ENCODE assay signal across 33 mouse cellular contexts in genomic region chr8:95512257-95512656, GRCm38 (mm10). TPM values are rescaled to one million over a fixed set of nuclear protein-coding genes. Genes with fewer than 3 reads are reported as not detected.
DNase-seq lines count a peak whose midpoint lies in the region; ATAC-seq and TF ChIP-seq lines count a peak whose summit lies in the region.
"Had no signal": no experiment of that assay in that cellular context is flagged by ENCODE, and none has a peak within 500 bp of the region (broad histone marks: within the 10 kb centered on the region; RNA-seq: fewer than 3 reads in every experiment).

No protein-coding gene starts in this region.

- no peaks in the 10 kb centered on the region for H3K36me3 ChIP-seq in hindbrain, embryonic 12.5 days
- H3K36me3 ChIP-seq in hindbrain, embryonic 16.5 days (ENCODE audit: control insufficient read depth, insufficient read depth, low read length): no peaks in the 10 kb centered on the region
- H3K36me3 ChIP-seq: G1E; heart, embryonic 10.5 days; heart, embryonic 15.5 days; hindbrain, embryonic 15.5 days; limb, embryonic 13.5 days; lung, embryonic 15.5 days; neural tube, embryonic 13.5 days; stomach, embryonic 15.5 days had no signal

- no peak overlapping the region for H3K4me2 ChIP-seq in hindbrain, embryonic 12.5 days (replicated peaks)
- no peak overlapping the region for H3K4me2 ChIP-seq in hindbrain, embryonic 16.5 days (ENCODE audit: low read length)
- H3K4me2 ChIP-seq: forebrain, embryonic 13.5 days; heart, embryonic 15.5 days; hindbrain, embryonic 15.5 days; limb, embryonic 13.5 days; liver, embryonic 11.5 days; lung, embryonic 15.5 days; midbrain, embryonic 11.5 days; neural tube, embryonic 13.5 days; stomach, embryonic 15.5 days had no signal

- H3K9ac ChIP-seq in hindbrain, embryonic 12.5 days: no peak overlapping the region
- no peak overlapping the region for H3K9ac ChIP-seq in hindbrain, embryonic 16.5 days (ENCODE audit: low read depth, low read length)
- H3K9ac ChIP-seq: forebrain, embryonic 13.5 days; heart, embryonic 15.5 days; hindbrain, embryonic 15.5 days; limb, embryonic 13.5 days; lung, embryonic 15.5 days; neural tube, embryonic 13.5 days; stomach, embryonic 15.5 days had no signal

- H3K4me3 ChIP-seq in hindbrain, embryonic 12.5 days: no peak overlapping the region
- H3K4me3 ChIP-seq in hindbrain, embryonic 16.5 days (ENCODE audit: low read length): no peak overlapping the region
- no peak overlapping the region for H3K4me3 ChIP-seq in cerebellum, adult 2 months (replicated peaks; ENCODE audit: insufficient read depth, low read depth, low read length)
- H3K4me3 ChIP-seq: forebrain, embryonic 13.5 days; heart, embryonic 10.5 days; heart, embryonic 15.5 days; hindbrain, embryonic 15.5 days; limb, embryonic 13.5 days; lung, embryonic 15.5 days; neural tube, embryonic 13.5 days; stomach, embryonic 15.5 days had no signal

- TF ChIP-seq CTCF in cerebellum, adult 2 months (IDR thresholded peaks at IDR 0.05; ENCODE audit: borderline replicate concordance, insufficient read depth, low read depth, low read length): no peak

- peak; percentile 38; the same call in 1 of the 2 replicates for ATAC-seq in hindbrain, embryonic 12.5 days (ENCODE audit: low FRiP score)
- no peak for ATAC-seq in hindbrain, embryonic 16.5 days
- ATAC-seq: forebrain, embryonic 13.5 days; intestine, embryonic 16.5 days had no signal

- no peak for TF ChIP-seq POLR2A in cerebellum, adult 2 months (IDR thresholded peaks at IDR 0.05; ENCODE audit: borderline replicate concordance, insufficient read depth, low read length)

- whole genome bisulfite sequencing in hindbrain, embryonic 12.5 days: 46% methylated on average over 4 of the region's 4 CpGs
- WGBS in hindbrain, embryonic 16.5 days: 26% methylated on average over 4 of the region's 4 CpGs
- 36% methylated on average over 4 of the region's 4 CpGs for WGBS in cerebellum, adult 2 months

- no peaks in the 10 kb centered on the region for H3K9me3 ChIP-seq in hindbrain, embryonic 12.5 days (replicated peaks)
- H3K9me3 ChIP-seq in hindbrain, embryonic 16.5 days (ENCODE audit: control insufficient read depth, low read length): no peaks in the 10 kb centered on the region
- H3K9me3 ChIP-seq: forebrain, embryonic 13.5 days; G1E; heart, embryonic 10.5 days; heart, embryonic 15.5 days; hindbrain, embryonic 15.5 days; limb, embryonic 13.5 days; lung, embryonic 15.5 days; neural tube, embryonic 13.5 days; stomach, embryonic 15.5 days had no signal

- H3K27ac ChIP-seq in hindbrain, embryonic 12.5 days: no peak overlapping the region
- H3K27ac ChIP-seq in hindbrain, embryonic 16.5 days (ENCODE audit: low read depth, low read length): no peak overlapping the region
- no peak overlapping the region for H3K27ac ChIP-seq in cerebellum, adult 2 months (ENCODE audit: insufficient read depth, low read length)
- H3K27ac ChIP-seq: forebrain, embryonic 13.5 days; heart, embryonic 10.5 days; heart, embryonic 15.5 days; hindbrain, embryonic 15.5 days; kidney, postnatal 0 days; limb, embryonic 13.5 days; lung, embryonic 15.5 days; neural tube, embryonic 13.5 days had no signal

- intact Hi-C loops in left cerebral cortex, postnatal 25 days (cut with DNase I): no loop called here
- intact Hi-C loops in left cerebral cortex, postnatal 36 days (cut with DNase I): no loop called here

- H3K27me3 ChIP-seq in hindbrain, embryonic 12.5 days: no peaks in the 10 kb centered on the region
- H3K27me3 ChIP-seq in hindbrain, embryonic 16.5 days (replicated peaks; ENCODE audit: control insufficient read depth, insufficient read depth, low read length): no peaks in the 10 kb centered on the region
- H3K27me3 ChIP-seq in cerebellum, adult 2 months (ENCODE audit: control insufficient read depth, insufficient read depth, low read length): no peaks in the 10 kb centered on the region
- H3K27me3 ChIP-seq: forebrain, embryonic 13.5 days; heart, embryonic 15.5 days; hindbrain, embryonic 15.5 days; limb, embryonic 13.5 days; lung, embryonic 15.5 days; neural tube, embryonic 13.5 days; stomach, embryonic 15.5 days had no signal

- H3K4me1 ChIP-seq in hindbrain, embryonic 12.5 days: no peaks in the 10 kb centered on the region; the same call in 1 of the 2 replicates
- H3K4me1 ChIP-seq in hindbrain, embryonic 16.5 days (ENCODE audit: control insufficient read depth, insufficient read depth, low read depth, low read length): no peaks in the 10 kb centered on the region
- no peaks in the 10 kb centered on the region for H3K4me1 ChIP-seq in cerebellum, adult 2 months (ENCODE audit: control insufficient read depth, insufficient read depth, low read length)
- H3K4me1 ChIP-seq: forebrain, embryonic 13.5 days; heart, embryonic 10.5 days; heart, embryonic 15.5 days; hindbrain, embryonic 15.5 days; limb, embryonic 13.5 days; lung, embryonic 15.5 days; neural tube, embryonic 13.5 days; stomach, embryonic 15.5 days had no signal

- DNase-seq in embryo, embryonic 10.5 days (ENCODE audit: low spot score): peak; percentile 20
- DNase-seq in embryo, embryonic 9.5 days (ENCODE audit: extremely low spot score): no peak
- DNase-seq in left cerebral cortex, postnatal 25 days (ENCODE audit: low spot score in 2 of 2): peak; percentile 24 to 33
- DNase-seq in left cerebral cortex, postnatal 36 days (ENCODE audit: low spot score in 2 of 2): no peak
- no peak for DNase-seq in cerebellum, adult 2 months
- DNase-seq: adrenal gland, adult 8-10 months; cerebellum, adult 9-11 months; gastrocnemius, postnatal 25 days; heart, adult 11 months; kidney, adult 8-10 months; kidney, postnatal 4 days; right cerebral cortex, postnatal 25 days; thymus, postnatal 14 days had no signal

RNA-seq across cellular contexts. Expression of gene Ccdc113, which starts 21.6 kb away (rescaled TPM):
- polyA plus RNA-seq in hindbrain, embryonic 12.5 days (2016; fragmentation: Nextera tagmentation; extraction: Ambion mirVana): 2.6 and 2.8 TPM in 2 replicates
- polyA plus RNA-seq in hindbrain, embryonic 16.5 days (2015; fragmentation: Nextera tagmentation; extraction: Ambion mirVana): 2.4 and 3.4 TPM in 2 replicates
- 1 to 10 TPM; 2.0 to 2.2 TPM for total RNA-seq in left cerebral cortex, postnatal 25 days (2021)
- total RNA-seq in left cerebral cortex, postnatal 36 days (2021): 1 to 10 TPM; 1.3 to 3.0 TPM
- 1.1 and 1.2 TPM in 2 replicates for polyA plus RNA-seq in cerebellum, adult 2 months (2012; rRNA removed)
- total RNA-seq: G1E; gastrocnemius, adult 18-20 months; gastrocnemius, postnatal 25 days; heart, postnatal 25 days; megakaryocyte progenitor cell, adult 5-6 weeks had no signal
- polyA plus RNA-seq: embryonic facial prominence, embryonic 11.5 days; G1E; intestine, embryonic 16.5 days; liver, embryonic 11.5 days; liver, embryonic 16.5 days; midbrain, embryonic 11.5 days had no signal

RNA-seq across cellular contexts. Expression of gene Csnk2a2, which starts 22.4 kb away (rescaled TPM):
- polyA plus RNA-seq in hindbrain, embryonic 12.5 days (2016; fragmentation: Nextera tagmentation; extraction: Ambion mirVana): 10.0 and 12.9 TPM in 2 replicates
- 6.2 and 7.5 TPM in 2 replicates for polyA plus RNA-seq in hindbrain, embryonic 16.5 days (2015; fragmentation: Nextera tagmentation; extraction: Ambion mirVana)
- total RNA-seq in left cerebral cortex, postnatal 25 days (2021): 10 to 100 TPM; 92.1 to 99.1 TPM
- 10 to 100 TPM; 77.7 to 90.3 TPM for total RNA-seq in left cerebral cortex, postnatal 36 days (2021)
- polyA plus RNA-seq in cerebellum, adult 2 months (2012; rRNA removed): 37.6 and 38.2 TPM in 2 replicates

Comparison
In these comparisons a context has a peak if more than half of its experiments do, and no peak if none do; other contexts are left out.
1. DNase-seq: peak in embryo, embryonic 10.5 days (single experiment) and left cerebral cortex, postnatal 25 days (2 of 2); none in embryo, embryonic 9.5 days (single experiment), left cerebral cortex, postnatal 36 days (0 of 2) and cerebellum, adult 2 months (0 of 2).